Mouse (Mus musculus): Measurements from ENCODE around the gene Gpr19. TPM values are rescaled to one million over a fixed set of nuclear protein-coding genes. Genes with fewer than 3 reads are reported as not detected.

The Gpr19 gene
- total and polyA plus RNA-seq, 3 experiments: 3.5 to 25.0 (median 11.7) TPM

DNA sequence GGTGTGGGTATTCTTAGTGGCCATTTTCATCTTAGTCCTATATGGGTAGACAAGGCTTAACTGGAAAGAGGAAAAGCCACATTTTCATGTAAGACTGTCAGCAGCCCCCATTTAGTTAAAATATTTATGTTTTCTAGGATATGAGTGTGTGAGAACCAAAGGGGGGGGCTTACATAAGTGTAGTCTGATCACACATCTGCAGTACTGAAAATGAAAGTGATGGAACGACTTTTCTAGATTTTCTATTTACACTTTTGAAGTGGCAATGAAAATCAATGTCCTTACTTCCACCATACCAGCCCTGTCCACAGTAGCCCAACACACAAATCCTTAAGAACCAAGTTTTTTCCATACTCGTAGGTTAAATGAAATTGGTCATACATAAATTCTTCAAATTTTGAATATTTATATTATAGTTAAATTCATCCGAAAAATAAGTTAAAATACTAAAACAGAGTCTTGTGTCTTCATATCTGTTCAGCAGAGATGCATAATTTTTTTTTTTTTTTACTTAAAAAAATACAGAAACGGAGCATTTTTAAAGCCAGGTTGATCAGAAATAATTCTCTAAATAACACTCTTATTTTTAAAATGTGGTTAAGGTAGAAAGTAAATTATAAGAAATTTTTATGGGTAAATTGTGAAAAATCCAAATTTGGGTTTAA is 27.4 kb upstream of the Gpr19 start:
- DNase-seq (ENCODE audit: low spot score): no peak
- Histone ChIP-seq H3K4me1 (ENCODE audit: insufficient read depth, low read depth, low read length) (peaks cover 45% of the 10 kb centered on the region), H3K27me3 (ENCODE audit: insufficient read depth, low read length) (no peaks in the 10 kb centered on the region), H3K4me3 (ENCODE audit: low read depth, low read length) (no peak overlapping the region; the same call in 1 of the 2 replicates), H3K9me3 (replicated peaks) (no peaks in the 10 kb centered on the region), H3K36me3 (replicated peaks) (peaks cover 16% of the 10 kb centered on the region)
- no peak for TF ChIP-seq CTCF (IDR thresholded peaks at IDR 0.05; ENCODE audit: low read depth, low read length)
- TF ChIP-seq POLR2AphosphoS5 (IDR thresholded peaks at IDR 0.05; ENCODE audit: insufficient replicate concordance, low read depth, low read length): no peak
- no peak for ATAC-seq (ENCODE audit: extremely low read depth, insufficient number of reproducible peaks, low FRiP score, poor library complexity, severe bottlenecking)

DNA sequence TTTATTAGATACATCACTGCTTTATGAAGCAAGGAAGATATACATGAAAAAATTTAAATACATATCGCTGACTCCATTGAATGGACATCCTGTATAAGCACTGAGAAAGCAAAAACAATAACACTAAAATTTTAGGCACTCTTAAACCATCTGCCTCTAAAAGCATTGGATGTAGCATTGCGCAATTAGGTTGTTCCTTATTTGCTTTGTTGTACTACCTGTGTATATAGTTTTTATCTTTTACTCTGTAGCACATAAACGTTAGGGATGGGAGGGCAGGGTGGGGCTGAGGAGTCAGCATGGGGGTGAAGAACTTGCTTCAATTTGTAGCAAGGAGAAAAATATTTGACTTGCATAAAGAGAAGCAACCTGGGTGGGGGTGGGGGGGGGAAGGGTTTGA is 25.9 kb upstream of the Gpr19 start:
- peaks cover 38% of the 10 kb centered on the region for H3K4me1 ChIP-seq (ENCODE audit: insufficient read depth, low read depth, low read length)
- peaks cover 14% of the 10 kb centered on the region for H3K36me3 ChIP-seq (replicated peaks)
- no peaks in the 10 kb centered on the region for H3K9me3 ChIP-seq (replicated peaks)
- no peak overlapping the region for H3K4me3 ChIP-seq (ENCODE audit: low read depth, low read length)
- no peak for TF ChIP-seq CTCF (IDR thresholded peaks at IDR 0.05; ENCODE audit: low read depth, low read length)
- no peak for TF ChIP-seq GATA1 (IDR thresholded peaks at IDR 0.05; ENCODE audit: borderline replicate concordance, low read length)
- TF ChIP-seq POLR2AphosphoS5 (IDR thresholded peaks at IDR 0.05; ENCODE audit: insufficient replicate concordance, low read depth, low read length): no peak
- TF ChIP-seq GATA2 (IDR thresholded peaks at IDR 0.05; ENCODE audit: borderline replicate concordance, low read depth, low read length): no peak
- no peak for TF ChIP-seq TAL1 (conservative IDR thresholded peaks at IDR 0.05; ENCODE audit: low read depth, low read length)
- ATAC-seq (ENCODE audit: extremely low read depth, insufficient number of reproducible peaks, low FRiP score, poor library complexity, severe bottlenecking) (no peak), DNase-seq (ENCODE audit: low spot score) (no peak)
- no peaks in the 10 kb centered on the region for H3K27me3 ChIP-seq (ENCODE audit: insufficient read depth, low read length)

DNA sequence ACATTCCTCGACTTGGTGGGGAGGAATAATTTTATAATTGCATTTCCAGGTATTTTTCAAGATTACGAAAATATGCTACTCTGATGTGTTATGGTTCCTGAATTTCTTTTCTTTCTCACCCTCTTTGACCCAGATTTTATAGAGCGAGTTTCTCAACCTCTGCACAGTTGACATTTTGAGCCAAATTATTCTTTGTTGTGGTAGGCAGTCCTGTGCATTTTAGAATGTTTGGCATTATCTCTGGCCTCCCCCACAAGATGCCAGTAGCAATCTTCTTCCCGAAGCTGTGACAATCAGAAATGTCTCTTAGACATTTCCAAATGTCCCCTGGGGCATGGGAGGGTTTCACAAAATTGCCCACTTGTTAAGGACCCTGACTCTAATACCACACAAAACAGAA is 25.3 kb upstream of the Gpr19 start:
- no peak for ATAC-seq (ENCODE audit: extremely low read depth, insufficient number of reproducible peaks, low FRiP score, poor library complexity, severe bottlenecking)
- H3K9me3 ChIP-seq (replicated peaks): no peaks in the 10 kb centered on the region
- peaks cover 14% of the 10 kb centered on the region for H3K36me3 ChIP-seq (replicated peaks)
- no peak overlapping the region; the same call in 1 of the 2 replicates for H3K4me3 ChIP-seq (ENCODE audit: low read depth, low read length)
- TF ChIP-seq GATA2 (IDR thresholded peaks at IDR 0.05; ENCODE audit: borderline replicate concordance, low read depth, low read length): no peak
- DNase-seq (ENCODE audit: low spot score): no peak
- H3K27me3 ChIP-seq (ENCODE audit: insufficient read depth, low read length): no peaks in the 10 kb centered on the region
- H3K4me1 ChIP-seq (ENCODE audit: insufficient read depth, low read depth, low read length): peaks cover 44% of the 10 kb centered on the region

DNA sequence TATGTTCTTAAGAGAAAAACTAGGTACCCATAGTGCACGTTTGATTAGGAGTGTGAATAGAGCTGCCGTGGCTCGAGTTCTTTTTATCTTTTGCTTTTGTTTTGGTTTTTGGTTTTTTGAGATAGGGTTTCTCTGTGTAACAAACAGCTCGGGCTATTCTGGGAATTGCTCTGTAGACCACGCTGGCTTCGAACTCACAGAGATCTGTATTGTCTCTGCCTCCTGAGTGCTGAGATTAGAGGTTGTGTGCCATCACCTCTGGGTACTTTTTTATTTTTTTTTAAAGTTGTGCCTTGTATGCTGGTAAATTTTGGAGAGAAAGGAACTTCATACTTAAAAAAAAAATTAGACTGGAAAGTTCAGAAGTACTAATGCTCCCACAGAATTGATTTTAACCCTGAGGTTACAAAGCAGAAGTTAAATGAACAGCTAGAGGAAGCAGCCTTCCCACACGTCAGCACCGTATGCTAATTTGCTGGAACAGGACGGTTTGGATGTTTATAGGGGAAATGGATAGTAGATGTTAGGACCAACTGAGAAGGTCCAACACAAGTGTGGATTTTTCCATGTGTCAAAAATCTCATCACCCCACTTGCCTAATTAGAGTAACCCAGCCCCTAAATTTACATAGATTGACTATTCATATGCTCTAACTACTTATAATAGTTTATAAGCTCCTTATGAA is 24.3 kb upstream of the Gpr19 start:
- Histone ChIP-seq H3K27me3 (ENCODE audit: insufficient read depth, low read length) (no peaks in the 10 kb centered on the region), H3K4me1 (ENCODE audit: insufficient read depth, low read depth, low read length) (peaks cover 53% of the 10 kb centered on the region), H3K9me3 (replicated peaks) (no peaks in the 10 kb centered on the region), H3K4me3 (ENCODE audit: low read depth, low read length) (peak overlapping the region; percentile 85), H3K36me3 (replicated peaks) (peaks cover 14% of the 10 kb centered on the region)
- TF ChIP-seq CTCF (IDR thresholded peaks at IDR 0.05; ENCODE audit: low read depth, low read length) (no peak), GATA2 (IDR thresholded peaks at IDR 0.05; ENCODE audit: borderline replicate concordance, low read depth, low read length) (no peak), TAL1 (conservative IDR thresholded peaks at IDR 0.05; ENCODE audit: low read depth, low read length) (no peak), GATA1 (IDR thresholded peaks at IDR 0.05; ENCODE audit: borderline replicate concordance, low read length) (no peak), POLR2AphosphoS5 (IDR thresholded peaks at IDR 0.05; ENCODE audit: insufficient replicate concordance, low read depth, low read length) (no peak)
- ATAC-seq (ENCODE audit: extremely low read depth, insufficient number of reproducible peaks, low FRiP score, poor library complexity, severe bottlenecking) (no peak), DNase-seq (ENCODE audit: low spot score) (no peak)

DNA sequence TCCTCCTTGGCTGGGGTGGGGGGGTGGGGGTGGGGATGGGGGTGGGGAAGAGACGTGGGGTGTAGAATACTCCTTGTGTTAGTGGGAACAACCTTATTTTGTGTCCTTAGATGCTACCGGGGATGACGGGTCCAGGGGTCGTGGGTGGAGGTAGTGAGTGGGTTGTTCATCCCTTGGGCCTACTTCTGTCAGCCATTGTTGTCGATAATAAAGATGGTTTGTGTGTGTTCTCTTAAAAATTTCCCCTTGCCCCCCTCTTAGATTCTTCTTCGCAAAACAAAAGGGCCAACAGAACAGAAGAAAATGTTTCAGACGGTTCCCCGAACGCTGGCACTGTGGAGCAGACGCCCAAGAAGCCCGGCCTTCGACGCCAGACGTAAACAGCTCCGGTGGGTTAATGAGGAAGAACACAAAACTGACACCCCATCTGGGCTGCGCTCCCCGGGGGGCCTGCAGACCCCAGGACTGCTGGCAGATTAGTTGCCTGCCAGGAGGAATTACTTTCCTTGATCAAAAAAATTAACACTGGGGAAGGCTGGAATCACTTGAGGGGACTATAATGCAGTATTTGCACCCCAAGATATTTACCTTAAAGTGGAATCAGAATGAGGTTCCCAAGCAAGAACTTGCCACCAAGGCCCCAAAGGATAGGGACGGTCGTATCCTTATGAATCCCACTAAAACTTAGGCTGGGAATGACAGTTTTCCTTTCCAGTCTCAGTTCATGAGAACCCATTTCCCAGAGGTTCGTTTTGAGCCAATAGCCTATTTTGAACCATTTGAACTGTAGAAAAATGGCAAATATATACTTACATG is 23.5 kb upstream of the Gpr19 start:
- Histone ChIP-seq H3K9me3 (replicated peaks) (no peaks in the 10 kb centered on the region), H3K4me3 (ENCODE audit: low read depth, low read length) (peak overlapping the region; percentile 85), H3K4me1 (ENCODE audit: insufficient read depth, low read depth, low read length) (peaks cover 52% of the 10 kb centered on the region), H3K36me3 (replicated peaks) (peaks cover 14% of the 10 kb centered on the region), H3K27me3 (ENCODE audit: insufficient read depth, low read length) (no peaks in the 10 kb centered on the region)
- TF ChIP-seq GATA2 (IDR thresholded peaks at IDR 0.05; ENCODE audit: borderline replicate concordance, low read depth, low read length): no peak
- TF ChIP-seq POLR2AphosphoS5 (IDR thresholded peaks at IDR 0.05; ENCODE audit: insufficient replicate concordance, low read depth, low read length): no peak
- no peak for TF ChIP-seq CTCF (IDR thresholded peaks at IDR 0.05; ENCODE audit: low read depth, low read length)
- no peak for TF ChIP-seq GATA1 (IDR thresholded peaks at IDR 0.05; ENCODE audit: borderline replicate concordance, low read length)
- TF ChIP-seq TAL1 (conservative IDR thresholded peaks at IDR 0.05; ENCODE audit: low read depth, low read length): no peak
- DNase-seq (ENCODE audit: low spot score) (no peak), ATAC-seq (ENCODE audit: extremely low read depth, insufficient number of reproducible peaks, low FRiP score, poor library complexity, severe bottlenecking) (no peak)

DNA sequence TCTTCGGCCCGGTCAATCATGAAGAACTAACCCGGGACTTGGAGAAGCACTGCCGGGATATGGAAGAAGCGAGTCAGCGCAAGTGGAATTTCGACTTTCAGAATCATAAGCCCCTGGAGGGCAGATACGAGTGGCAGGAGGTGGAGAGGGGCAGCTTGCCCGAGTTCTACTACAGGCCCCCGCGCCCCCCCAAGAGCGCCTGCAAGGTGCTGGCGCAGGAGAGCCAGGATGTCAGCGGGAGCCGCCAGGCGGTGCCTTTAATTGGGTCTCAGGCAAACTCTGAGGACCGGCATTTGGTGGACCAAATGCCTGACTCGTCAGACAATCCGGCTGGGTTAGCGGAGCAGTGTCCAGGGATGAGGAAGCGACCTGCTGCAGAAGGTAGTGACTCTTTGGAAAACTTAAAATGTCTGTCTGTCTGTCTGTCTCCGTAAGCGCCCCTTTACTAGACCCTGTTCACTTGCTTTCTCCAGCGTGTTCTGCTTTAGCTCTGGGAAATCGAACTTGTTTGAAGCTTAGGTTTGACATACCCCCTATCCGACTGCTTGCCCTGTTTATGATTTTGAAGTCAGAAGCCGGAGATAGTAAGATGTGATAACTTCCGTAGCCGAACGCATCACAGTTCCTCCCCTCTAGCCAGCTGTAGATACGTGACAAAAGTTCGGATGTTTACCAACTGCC is 22.8 kb upstream of the Gpr19 start:
- TF ChIP-seq TAL1 (conservative IDR thresholded peaks at IDR 0.05; ENCODE audit: low read depth, low read length): no peak
- TF ChIP-seq GATA1 (IDR thresholded peaks at IDR 0.05; ENCODE audit: borderline replicate concordance, low read length): no peak
- TF ChIP-seq GATA2 (IDR thresholded peaks at IDR 0.05; ENCODE audit: borderline replicate concordance, low read depth, low read length): no peak
- no peak; the same call in 1 of the 2 replicates for TF ChIP-seq POLR2AphosphoS5 (IDR thresholded peaks at IDR 0.05; ENCODE audit: insufficient replicate concordance, low read depth, low read length)
- TF ChIP-seq CTCF (IDR thresholded peaks at IDR 0.05; ENCODE audit: low read depth, low read length): no peak
- ATAC-seq (ENCODE audit: extremely low read depth, insufficient number of reproducible peaks, low FRiP score, poor library complexity, severe bottlenecking): no peak
- Histone ChIP-seq H3K27me3 (ENCODE audit: insufficient read depth, low read length) (no peaks in the 10 kb centered on the region), H3K4me3 (ENCODE audit: low read depth, low read length) (peak overlapping the region; percentile 85), H3K4me1 (ENCODE audit: insufficient read depth, low read depth, low read length) (peaks cover 54% of the 10 kb centered on the region), H3K36me3 (replicated peaks) (peaks cover 14% of the 10 kb centered on the region), H3K9me3 (replicated peaks) (no peaks in the 10 kb centered on the region)
- DNase-seq (ENCODE audit: low spot score): peak; percentile 56

All from G1E (cell line).